In the genomic region with DNA sequence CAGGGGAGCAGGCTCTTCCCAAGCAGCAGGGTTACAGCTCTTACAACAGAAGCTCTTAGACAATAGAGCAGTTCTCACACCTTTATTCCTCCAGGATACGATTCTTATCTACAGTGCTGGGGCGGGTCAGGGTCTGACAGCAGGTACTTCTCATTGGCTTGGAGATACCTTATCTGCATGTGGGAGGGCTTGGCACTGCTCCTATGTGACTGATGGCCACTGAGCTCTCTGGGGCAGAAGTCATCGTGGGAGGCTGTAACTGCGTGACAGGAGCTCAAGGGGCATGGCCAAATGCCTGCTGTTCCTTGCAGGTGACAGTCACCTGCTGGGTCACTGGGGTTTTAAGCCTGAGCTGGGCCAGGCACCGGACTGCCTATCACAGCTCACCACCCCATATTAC, we compare ENCODE assay signal across 23 mouse cellular contexts. TPM values are rescaled to one million over a fixed set of nuclear protein-coding genes. Genes with fewer than 3 reads are reported as not detected.
DNase-seq lines count a peak whose midpoint lies in the region.
"Had no signal": no experiment of that assay in that cellular context is flagged by ENCODE, and none has a peak within 500 bp of the region (broad histone marks: within the 10 kb centered on the region; RNA-seq: fewer than 3 reads in every experiment).

No protein-coding gene starts in this region.

- peak; percentile 74 for DNase-seq in heart, adult 11 months
- DNase-seq in heart, adult 18-20 months, result no peak
- peak; percentile 51 for DNase-seq in urinary bladder, postnatal 14 days (ENCODE audit: low spot score)
- no peak for DNase-seq in urinary bladder, adult 2 months (ENCODE audit: low spot score)
- peak; percentile 60 for DNase-seq in large intestine, adult 2 months (ENCODE audit: low read depth, low spot score)
- no peak for DNase-seq in adrenal gland, adult 8-10 months
- DNase-seq in embryo, embryonic 10 days (ENCODE audit: low spot score), result no peak
- DNase-seq: adrenal gland, postnatal 36 days; cerebellum, adult 9-10 months; gastrocnemius, postnatal 36 days; heart, postnatal 10 days; kidney, adult 18-20 months; kidney, postnatal 4 days; layer of hippocampus, adult 9-11 months; lung, postnatal 14 days; midbrain, embryonic 14.5 days; spleen, adult 18-20 months; thymus, adult 18-20 months; thymus, postnatal 36 days had no signal

- 14% methylated on average over 5 of the region's 5 CpGs for WGBS in large intestine, adult 2 months

RNA-seq across cellular contexts. Expression of a gene that starts 8.5 kb away (rescaled TPM):
- total RNA-seq in heart, adult 18-20 months (2021), result under 1 TPM; 0.13 to 0.15 TPM
- polyA plus RNA-seq in urinary bladder, adult 2 months (2012; rRNA removed), result 1.3 and 1.4 TPM in 2 replicates
- polyA plus RNA-seq in large intestine, adult 2 months (2012; rRNA removed), result not detected in 2 replicates
- 1 to 10 TPM; 3.0 to 7.2 (median 4.1) TPM for total RNA-seq in adrenal gland, adult 8-10 months (2022)
- total RNA-seq: gastrocnemius, postnatal 36 days; left cerebral cortex, adult 18-20 months; left cerebral cortex, postnatal 25 days; megakaryocyte-erythroid progenitor cell, adult 5-6 weeks had no signal
- polyA plus RNA-seq: hindbrain, embryonic 10.5 days had no signal

RNA-seq across cellular contexts. Expression of a gene that starts 29.1 kb away (rescaled TPM):
- 10 to 100 TPM; 22.6 to 24.1 TPM for total RNA-seq in heart, adult 18-20 months (2021)
- 44.2 and 47.3 TPM in 2 replicates for polyA plus RNA-seq in urinary bladder, adult 2 months (2012; rRNA removed)
- 5.8 and 11.2 TPM in 2 replicates for polyA plus RNA-seq in large intestine, adult 2 months (2012; rRNA removed)
- total RNA-seq in adrenal gland, adult 8-10 months (2022), result 10 to 100 TPM; 37.1 to 62.6 (median 53.2) TPM

RNA-seq across cellular contexts. Expression of a gene that starts 39.8 kb away (rescaled TPM):
- 10 to 100 TPM; 43.8 to 55.1 TPM for total RNA-seq in heart, adult 18-20 months (2021)
- polyA plus RNA-seq in urinary bladder, adult 2 months (2012; rRNA removed), result 84.1 and 92.9 TPM in 2 replicates
- polyA plus RNA-seq in large intestine, adult 2 months (2012; rRNA removed), result 45.9 and 50.1 TPM in 2 replicates
- 10 to 100 TPM; 51.0 to 67.4 (median 59.4) TPM for total RNA-seq in adrenal gland, adult 8-10 months (2022)

Comparison
In these comparisons a context has a peak if more than half of its experiments do, and no peak if none do; other contexts are left out.
1. DNase-seq: peak in heart, adult 11 months (single experiment), urinary bladder, postnatal 14 days (single experiment) and large intestine, adult 2 months (single experiment); none in heart, adult 18-20 months (0 of 2), urinary bladder, adult 2 months (single experiment), adrenal gland, adult 8-10 months (single experiment) and embryo, embryonic 10 days (single experiment).